Mouse (Mus musculus): Measurements from ENCODE around the gene Rnf126.

The Rnf126 gene

GRCm38 (mm10) chr10:79792339-79793040 is 25.7 kb upstream of the Rnf126 start:
- no peak for DNase-seq (ENCODE audit: low read depth, low spot score)

- DNase-seq (ENCODE audit: low read depth, low spot score), result no peak
Observed at GRCm38 (mm10) chr10:79790861-79791260, 24.1 kb upstream of the Rnf126 start, which contains the start of gene Prss57. Gene Prss57, minus strand, starts transcription at chr10:79790961.

GRCm38 (mm10) chr10:79789581-79789980 is 22.8 kb upstream of the Rnf126 start:
- no peak for DNase-seq (ENCODE audit: low read depth, low spot score)

- peak; percentile 60 for DNase-seq (ENCODE audit: low read depth, low spot score)
Observed at GRCm38 (mm10) chr10:79788386-79789158, 21.8 kb upstream of the Rnf126 start.

GRCm38 (mm10) chr10:79783920-79784800 is 17.4 kb upstream of the Rnf126 start:
- DNase-seq (ENCODE audit: low read depth, low spot score), result no peak

GRCm38 (mm10) chr10:79783050-79783449 is 16.3 kb upstream of the Rnf126 start:
- DNase-seq (ENCODE audit: low read depth, low spot score), result no peak

- no peak for DNase-seq (ENCODE audit: low read depth, low spot score)
Observed at GRCm38 (mm10) chr10:79781956-79782355, 15.2 kb upstream of the Rnf126 start.

- DNase-seq (ENCODE audit: low read depth, low spot score), result no peak
Observed at GRCm38 (mm10) chr10:79781139-79781538, 14.4 kb upstream of the Rnf126 start.

GRCm38 (mm10) chr10:79780664-79781015 is 13.9 kb upstream of the Rnf126 start:
- DNase-seq (ENCODE audit: low read depth, low spot score), result no peak

- DNase-seq (ENCODE audit: low read depth, low spot score), result peak; percentile 79
Observed at GRCm38 (mm10) chr10:79779784-79780663, 13.3 kb upstream of the Rnf126 start.

GRCm38 (mm10) chr10:79779193-79779592 is 12.4 kb upstream of the Rnf126 start:
- DNase-seq (ENCODE audit: low read depth, low spot score), result no peak

- DNase-seq (ENCODE audit: low read depth, low spot score), result no peak
Observed at GRCm38 (mm10) chr10:79778006-79778405, 11.3 kb upstream of the Rnf126 start.

GRCm38 (mm10) chr10:79777103-79777531 is 10.4 kb upstream of the Rnf126 start, which contains the start of gene Fstl3:
Gene Fstl3, plus strand, starts transcription at chr10:79777272.
- DNase-seq (ENCODE audit: low read depth, low spot score), result no peak

- no peak for DNase-seq (ENCODE audit: low read depth, low spot score)
Observed at GRCm38 (mm10) chr10:79774486-79775279, 7.9 kb upstream of the Rnf126 start.

GRCm38 (mm10) chr10:79773208-79773607 is 6.5 kb upstream of the Rnf126 start:
- DNase-seq (ENCODE audit: low read depth, low spot score), result no peak

GRCm38 (mm10) chr10:79772320-79772719 is 5.6 kb upstream of the Rnf126 start:
- DNase-seq (ENCODE audit: low read depth, low spot score), result no peak

GRCm38 (mm10) chr10:79769329-79769728 is 2.6 kb upstream of the Rnf126 start:
- no peak for DNase-seq (ENCODE audit: low read depth, low spot score)

- DNase-seq (ENCODE audit: low read depth, low spot score), result no peak
Observed at GRCm38 (mm10) chr10:79768400-79768799, 1.6 kb upstream of the Rnf126 start.

- DNase-seq (ENCODE audit: low read depth, low spot score), result peak; percentile 70
Observed at GRCm38 (mm10) chr10:79767372-79768244, 856 bp upstream of the Rnf126 start.
